Mouse (Mus musculus): ENCODE results near the gene Ccnt1.

- TF ChIP-seq GATA1 (IDR thresholded peaks at IDR 0.05; ENCODE audit: low read length), result no peak
- no peak for TF ChIP-seq TAL1 (IDR thresholded peaks at IDR 0.05; ENCODE audit: low read length)
Measured at GRCm38 (mm10) chr15:98492102-98492501, 78.6 kb downstream of the Ccnt1 start, which contains the start of gene Olfr279.
